Mouse (Mus musculus): ENCODE data around the gene Vamp1.
"Not testable (repeated sequence)": the region's sequence is repeated elsewhere in the genome, so short reads cannot be mapped to it uniquely, and the experiment has no call there.

Gene Vamp1

DNA sequence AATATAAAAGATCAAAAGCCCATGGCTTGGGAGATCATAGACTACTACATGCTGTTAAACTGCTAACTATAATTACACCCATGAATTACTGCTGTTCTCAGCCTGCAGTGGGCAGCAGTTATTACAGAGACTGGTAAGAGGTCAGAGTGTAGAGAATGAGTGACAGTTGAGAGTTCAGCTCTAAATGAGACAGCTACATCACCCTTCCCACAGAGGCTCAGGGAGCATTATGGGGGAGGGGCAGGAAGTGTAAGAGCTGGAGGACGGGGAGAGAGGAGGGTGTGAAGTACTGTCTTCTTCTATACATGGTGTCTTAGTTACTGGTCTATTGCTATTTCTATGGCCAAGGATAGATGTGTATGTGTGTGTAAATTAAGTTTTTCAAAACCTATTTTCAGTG is 29.2 kb downstream of the Vamp1 start:
- DNase-seq (ENCODE audit: low spot score in 2 of 2) = no peak

DNA sequence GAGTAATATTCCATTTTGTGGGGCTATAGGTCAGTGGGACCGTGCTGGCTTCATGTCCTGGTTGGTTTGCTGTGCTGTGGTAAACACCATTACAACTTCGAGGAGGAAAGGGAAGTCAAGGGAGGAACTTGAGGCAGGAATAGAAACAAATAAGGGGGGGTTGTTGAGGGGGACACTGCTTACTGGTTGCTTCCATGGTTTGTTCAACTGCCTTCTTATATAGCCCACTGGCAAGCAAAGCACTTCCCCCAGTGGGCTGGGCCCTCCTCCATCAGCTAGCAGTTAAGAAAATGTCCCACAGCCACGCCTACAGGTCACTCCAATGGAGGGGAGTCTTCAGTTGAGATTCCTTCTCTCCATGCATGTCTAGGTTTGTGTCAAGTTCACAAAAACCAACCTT is 36.9 kb downstream of the Vamp1 start:
- DNase-seq (ENCODE audit: low spot score in 2 of 2) = no peak

DNA sequence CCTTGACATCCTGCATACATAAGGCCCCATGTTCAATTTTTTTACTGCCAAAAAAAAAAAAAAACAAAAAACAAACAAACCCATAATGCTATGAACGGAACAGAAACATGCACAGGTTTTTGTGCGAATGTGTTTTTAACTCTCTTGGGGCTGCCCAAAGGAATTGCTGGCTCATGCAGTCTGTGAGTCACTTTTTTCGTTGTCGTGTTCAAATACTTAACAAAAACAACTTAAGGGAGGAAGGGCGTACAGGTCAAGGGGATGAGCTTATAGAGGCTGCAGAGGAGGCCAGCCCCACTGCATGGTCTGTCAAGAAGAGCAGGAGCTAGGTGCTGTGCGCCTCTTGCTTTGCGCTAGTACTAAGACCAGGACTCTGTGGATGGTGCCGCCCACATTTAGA is 37.4 kb downstream of the Vamp1 start:
- DNase-seq (ENCODE audit: low spot score in 2 of 2) = no peak

DNA sequence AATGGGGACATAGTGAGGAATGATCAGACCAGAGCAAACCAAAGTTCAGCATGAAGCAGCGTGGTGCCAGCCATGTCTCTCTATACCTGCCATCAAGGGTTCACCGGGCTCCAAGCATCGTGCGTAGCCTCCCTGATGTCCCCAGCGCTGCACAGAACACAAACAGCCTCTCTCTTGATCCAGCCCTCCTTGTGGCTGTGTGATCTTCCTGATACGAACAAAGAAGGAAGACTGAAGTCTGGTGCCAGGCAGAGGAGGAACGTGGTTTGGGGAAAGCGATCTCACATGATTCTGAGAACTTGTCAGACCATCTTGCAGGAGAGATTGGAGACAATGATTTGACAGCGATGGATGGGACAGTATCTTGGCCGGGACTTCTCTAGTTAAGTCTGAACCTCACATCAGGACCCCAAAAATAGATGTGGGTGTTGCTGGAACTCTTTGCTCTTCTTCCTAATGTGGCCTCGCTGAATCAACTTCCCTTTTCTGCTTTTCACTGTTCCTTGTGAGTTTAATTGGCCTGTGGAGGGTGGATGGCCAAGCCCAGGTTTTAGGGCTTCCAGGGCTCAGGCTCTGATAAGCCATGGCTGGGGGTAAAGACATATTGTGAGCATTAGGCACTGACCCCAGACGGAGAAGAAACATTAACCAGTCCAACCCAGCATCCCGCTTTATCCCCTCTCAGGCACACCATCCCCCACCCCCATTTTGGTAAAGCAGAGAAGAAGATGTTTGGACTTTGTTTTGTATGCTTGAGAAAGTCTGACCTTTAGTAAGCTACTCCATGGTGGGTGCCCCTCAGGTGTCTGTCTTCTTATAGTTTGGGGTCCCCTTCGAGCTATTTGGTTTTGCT is 38.7 kb downstream of the Vamp1 start:
- DNase-seq (ENCODE audit: low spot score in 2 of 2) = no peak

DNA sequence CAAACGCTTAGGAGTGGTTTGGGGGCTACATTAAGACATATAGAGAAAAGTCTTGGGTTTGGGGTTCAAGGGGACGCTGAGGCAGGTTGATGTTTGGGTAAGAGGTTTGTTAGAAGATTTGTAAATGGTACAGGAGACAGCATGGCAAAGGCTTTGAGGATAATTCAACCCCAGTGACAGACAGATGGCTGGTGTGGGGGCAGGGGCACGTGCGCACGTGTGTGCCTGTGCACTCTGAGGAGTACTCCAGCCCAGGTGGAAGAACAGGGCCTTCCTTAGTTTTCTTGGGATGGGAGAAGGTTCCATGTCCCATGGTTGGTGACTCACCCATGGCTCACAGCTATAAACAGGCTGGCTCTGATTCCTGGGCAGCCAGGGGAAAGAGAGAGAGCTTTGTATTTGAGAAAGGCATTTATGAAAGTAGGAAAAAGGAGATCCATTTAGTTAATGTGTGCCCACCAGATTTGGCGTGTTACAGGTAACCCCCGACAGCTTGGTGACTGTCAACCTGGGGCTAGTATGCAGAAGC is 40.2 kb downstream of the Vamp1 start:
- no peak for DNase-seq (ENCODE audit: low spot score in 2 of 2)

DNA sequence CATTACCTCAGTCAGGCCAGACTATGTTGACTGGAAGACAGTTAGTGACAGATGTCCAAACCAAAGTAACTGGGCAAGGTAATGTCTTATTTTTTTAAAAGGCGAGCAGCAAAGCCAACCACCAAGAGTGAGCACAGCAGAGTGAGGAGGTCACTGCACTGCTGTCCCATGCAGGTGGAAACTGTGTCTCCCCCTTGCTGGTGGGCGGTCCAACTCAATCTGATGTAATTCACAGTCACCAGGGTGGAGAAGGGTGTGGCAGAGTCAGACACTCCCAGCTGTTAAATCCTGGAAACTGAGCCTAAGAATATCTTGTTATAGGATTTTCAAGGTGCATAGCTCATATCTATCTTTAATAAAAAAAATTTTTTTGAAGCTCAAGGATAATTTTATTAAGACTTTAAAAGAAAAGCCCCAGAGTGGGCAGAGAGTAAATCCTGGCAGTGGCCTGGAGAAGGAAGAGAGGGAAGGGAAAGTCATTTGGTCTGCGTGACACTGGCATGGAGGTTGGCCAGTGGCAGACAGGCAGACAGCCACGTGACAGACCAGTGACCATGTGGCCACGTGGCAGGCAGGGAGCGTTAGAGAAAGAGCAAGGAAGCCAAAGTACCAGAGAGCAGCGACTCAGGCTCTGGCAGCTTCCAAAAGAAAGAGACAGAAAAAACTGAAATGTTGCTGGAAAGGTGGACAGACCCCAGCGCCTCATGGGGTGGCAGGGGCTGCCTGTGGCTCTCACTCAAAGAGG is 41.0 kb downstream of the Vamp1 start:
- DNase-seq (ENCODE audit: low spot score in 2 of 2) = no peak

DNA sequence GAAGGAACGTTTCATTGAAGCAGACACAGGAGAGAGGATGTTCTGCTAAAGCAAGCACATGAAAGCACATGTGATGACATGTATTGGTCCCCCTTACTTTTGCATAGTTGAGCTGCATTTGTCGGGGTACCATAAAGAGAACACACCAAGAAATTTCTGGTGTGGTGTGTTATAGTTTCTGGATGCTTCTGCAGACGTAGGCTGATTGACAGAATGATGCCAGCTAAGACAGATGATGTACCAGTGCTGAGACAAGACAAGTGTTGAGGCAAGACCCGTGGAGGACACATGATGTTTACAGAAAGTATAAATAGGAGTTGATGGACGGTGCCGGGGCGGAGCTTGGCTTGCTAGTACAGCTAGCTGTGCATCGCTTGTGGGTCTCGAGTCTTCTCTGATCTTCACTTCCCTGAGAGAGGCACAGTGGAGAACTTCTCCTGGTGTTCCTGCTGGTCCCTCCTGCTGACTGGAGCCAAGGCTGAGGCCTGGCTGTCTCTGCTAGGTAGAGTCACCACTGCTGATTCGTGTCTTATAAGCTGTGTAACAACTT is 44.7 kb downstream of the Vamp1 start:
- DNase-seq (ENCODE audit: low spot score in 2 of 2) = no peak

DNA sequence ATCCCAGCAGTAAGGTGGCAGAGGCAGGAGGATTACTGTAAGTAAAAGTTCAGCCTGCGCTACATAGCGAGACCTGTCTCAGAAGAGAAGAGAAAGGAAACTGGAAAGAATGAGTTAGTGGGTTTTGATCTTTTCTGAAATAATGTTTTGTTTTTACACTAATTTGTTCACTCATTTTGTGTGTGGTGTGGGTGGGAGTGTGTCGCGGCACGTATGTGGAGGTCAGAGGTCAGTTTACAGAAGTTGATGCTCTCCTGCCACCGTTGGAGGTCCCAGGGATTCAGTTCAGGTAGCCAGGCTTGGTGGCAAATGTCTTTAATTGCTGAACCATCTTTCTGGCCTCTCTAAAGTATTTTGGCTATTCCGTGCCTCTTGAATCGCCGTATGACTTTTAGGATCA is 48.9 kb downstream of the Vamp1 start:
- DNase-seq (ENCODE audit: low spot score in 2 of 2) = no peak

DNA sequence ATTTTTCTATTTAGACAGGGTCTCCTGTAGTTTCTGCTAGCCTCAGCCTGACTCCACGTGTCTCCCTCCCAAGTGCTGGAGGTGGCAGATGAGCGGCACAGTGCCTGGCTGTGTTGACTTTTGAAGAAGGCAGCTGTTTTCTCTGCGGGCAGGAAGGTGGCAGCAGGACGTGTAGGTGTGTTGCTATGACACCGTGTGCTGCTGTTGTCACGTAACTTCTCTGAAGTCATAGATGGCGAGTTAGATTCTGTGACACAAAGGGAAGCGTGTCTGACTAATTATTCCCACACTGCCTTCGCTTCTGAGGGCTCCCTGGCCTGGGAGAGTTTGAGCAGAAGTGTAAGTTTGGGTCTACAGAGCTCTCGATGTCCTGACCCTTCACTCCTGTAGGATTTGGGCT is 49.9 kb downstream of the Vamp1 start:
- peak; percentile 78 for DNase-seq (ENCODE audit: low spot score in 2 of 2)

DNA sequence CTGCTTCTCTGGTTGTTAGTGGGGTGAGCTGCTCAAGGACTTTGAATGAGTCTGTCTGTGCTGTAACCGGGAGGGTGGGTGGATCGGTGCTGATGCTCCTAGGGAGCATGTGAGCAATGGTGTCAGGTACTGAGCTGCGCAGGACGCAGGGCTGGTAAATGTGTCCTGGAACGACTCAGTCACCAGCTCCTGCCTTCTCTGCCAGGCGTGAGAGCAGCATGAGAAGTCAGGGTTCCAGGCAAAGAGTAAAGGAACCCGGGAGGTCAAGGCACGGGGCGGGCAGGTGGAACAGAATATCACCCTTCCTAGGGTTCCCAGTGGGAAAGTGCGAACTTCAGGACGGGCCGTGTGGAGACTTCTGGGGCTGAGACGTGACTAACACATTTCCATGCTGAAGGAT is 50.7 kb downstream of the Vamp1 start:
- DNase-seq (ENCODE audit: low spot score in 2 of 2) = no peak

DNA sequence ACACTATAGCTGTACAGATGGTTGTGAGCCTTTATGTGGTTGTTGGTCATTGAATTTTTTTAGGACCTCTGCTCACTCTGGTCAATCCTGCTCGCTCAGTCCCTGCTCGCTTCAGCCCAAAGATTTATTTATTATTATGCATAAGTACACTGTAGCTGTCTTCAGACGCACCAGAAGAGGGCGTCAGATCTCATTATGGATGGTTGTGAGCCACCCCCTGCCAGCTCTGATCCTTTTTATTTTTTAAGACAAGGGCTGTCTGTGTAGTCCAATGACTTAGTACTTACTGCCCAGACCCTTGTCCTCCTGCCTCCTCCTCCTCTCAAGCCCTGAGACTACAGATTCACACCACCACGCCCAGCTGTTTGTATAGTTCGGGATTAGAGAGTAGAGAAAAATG is 51.2 kb downstream of the Vamp1 start:
- DNase-seq (ENCODE audit: low spot score in 2 of 2) = not testable (repeated sequence)

DNA sequence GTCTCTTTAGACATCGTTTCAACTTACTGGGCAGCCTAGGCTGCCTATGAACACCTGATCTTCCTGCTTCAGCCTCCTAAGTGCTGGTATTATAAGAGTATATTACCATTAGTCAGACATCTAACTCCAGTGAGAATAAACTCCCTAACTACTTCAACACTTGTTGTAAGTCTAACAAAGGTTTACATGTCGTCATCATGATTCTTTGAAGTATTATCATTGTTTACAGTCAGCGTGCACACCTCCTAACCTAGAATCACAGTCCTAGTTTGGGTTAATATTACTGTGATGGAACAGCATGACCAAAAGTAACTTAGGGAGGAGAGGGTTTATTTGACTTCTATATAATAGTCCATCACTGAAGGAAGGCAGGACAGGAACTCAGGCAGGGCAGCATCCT is 52.1 kb downstream of the Vamp1 start:
- DNase-seq (ENCODE audit: low spot score in 2 of 2) = no peak

DNA sequence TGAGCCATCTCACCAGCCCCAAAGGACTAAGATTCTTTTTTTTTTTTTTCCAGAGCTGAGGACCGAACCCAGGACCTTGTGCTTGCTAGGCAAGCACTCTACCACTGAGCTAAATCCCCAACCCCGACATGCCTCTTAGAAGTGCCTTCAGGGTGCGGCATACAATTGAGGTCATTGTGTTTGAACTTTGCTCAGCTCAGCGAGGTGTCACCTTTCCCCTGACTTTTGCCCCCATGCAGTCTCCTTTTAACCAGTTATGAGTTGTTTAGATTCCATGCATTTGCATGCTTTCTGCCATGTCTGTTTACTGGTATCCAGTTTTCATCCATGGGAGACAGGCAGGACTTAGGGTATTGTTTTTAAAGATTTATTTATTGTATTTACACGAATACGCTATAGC is 53.4 kb downstream of the Vamp1 start:
- no peak for DNase-seq (ENCODE audit: low spot score in 2 of 2)

DNA sequence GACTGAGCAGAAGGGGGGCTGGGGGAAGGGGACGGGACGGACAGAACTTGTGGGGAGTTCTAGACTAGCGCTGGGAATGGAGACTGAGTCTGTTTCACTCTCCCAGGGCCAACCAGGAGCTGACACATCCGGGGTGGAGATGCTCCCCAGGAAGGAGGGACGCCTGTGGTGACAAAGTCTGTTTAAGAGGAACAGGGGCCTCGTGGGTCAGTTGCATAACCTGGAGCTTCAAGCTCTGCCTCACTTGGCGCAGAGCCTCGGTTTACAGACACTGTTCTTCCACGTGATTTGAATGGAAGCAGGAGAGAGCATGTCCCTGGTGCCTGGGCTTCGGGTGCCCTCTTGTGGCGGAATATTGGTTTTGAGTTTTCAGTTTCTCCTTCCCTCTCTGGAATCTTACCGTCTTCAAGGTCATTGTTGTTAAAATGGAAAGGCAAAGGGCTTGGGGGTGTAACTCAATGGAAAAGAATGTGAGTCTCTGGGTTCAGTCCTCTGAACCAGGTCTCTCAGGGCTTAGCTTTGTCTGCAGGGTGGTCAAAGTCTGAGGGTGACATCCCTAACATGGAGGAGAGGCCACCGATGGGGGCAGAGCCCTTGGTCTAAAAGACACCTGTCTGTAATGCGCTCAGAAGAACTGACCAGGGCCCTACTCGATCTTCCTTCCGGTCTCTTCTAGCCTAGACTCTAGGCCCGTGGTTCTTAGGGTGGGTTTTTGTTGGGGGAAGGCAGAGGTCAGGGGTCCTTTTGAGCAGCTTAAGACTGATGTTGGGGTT is 56.3 kb downstream of the Vamp1 start:
- DNase-seq (ENCODE audit: low spot score in 2 of 2) = peak; percentile 72 to 85

DNA sequence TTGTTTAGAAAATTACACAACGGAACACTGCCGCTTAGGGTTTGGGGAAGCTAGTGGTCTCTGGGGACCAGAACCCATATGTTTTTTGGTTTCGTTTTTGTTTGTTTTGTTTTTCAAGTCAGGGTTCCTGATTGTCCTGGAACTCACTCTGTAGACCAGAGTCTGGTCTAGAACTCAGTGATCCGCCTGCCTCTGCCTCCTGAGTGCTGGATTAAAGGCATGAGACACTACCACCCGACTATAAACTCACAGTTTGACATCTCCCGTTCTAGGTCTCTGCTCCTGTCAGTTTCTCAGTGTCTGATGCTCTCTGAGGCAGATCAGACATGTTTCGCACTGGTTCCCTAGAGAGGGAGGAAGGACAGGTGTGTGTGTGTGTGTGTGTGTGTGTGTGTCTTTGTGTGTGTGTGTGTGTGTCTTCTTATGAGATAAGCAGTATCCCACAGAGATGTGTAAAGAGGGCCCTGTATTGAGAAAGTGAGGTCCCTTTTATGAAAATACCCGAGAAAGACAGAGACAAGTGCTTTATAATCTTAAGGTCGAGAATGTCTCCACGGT is 57.0 kb downstream of the Vamp1 start:
- DNase-seq (ENCODE audit: low spot score in 2 of 2) = peak in 1 of 2 experiments; percentile 43

DNA sequence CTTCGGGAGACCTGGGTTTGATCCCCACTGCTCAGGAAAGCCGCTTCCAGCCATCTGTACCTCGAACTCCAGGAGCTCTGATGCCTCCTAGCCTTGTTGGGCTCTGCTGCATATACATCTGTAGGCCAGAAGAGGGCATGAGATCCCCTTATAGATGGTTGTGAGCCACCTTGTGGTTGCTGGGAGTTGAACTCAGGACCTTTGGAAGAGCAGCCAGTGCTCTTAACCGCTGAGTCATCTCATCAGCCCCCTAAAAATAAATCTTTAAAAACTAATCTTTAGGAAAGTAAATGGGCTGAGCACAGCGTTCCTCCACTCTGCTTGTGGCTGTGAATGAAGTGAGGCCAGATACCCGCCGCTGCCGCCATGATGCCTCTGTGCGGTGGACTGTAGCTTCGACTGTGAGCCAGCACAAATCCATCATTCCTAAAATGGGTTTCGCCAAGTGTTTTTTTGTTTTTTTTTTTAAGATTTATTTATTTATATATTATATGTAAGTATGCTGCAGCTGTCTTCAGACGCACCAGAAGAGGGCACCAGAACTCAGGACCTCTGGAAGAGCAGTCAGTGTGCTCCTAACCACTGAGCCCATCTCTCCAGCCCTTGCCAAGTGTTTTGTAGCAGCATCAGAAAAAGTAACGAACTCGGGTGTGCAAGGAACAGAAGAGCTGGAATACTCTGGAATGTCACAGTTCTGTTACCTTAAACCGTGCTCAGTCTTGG is 59.7 kb downstream of the Vamp1 start:
- peak in 1 of 2 experiments; percentile 21 for DNase-seq (ENCODE audit: low spot score in 2 of 2)

DNA sequence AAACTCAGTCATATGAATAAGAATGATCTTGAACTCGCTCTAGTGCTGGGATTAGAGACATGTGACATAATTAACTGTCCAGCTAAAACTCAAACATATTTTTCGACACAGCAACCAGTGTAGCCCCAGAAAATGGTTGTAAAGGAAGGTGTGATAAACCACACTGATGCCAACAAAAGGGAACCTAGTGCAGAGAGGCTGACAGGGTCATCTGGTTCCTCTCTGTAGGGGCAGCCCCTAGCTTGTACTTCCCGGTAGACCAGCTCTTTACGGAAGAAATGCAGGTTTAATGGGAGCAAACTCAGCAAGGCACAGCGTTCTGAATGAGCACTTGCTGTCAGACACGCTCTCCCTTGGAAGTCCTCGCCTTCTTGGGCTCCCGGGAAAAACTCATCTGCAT is 64.4 kb downstream of the Vamp1 start:
- peak; percentile 25 to 44 for DNase-seq (ENCODE audit: low spot score in 2 of 2)

DNA sequence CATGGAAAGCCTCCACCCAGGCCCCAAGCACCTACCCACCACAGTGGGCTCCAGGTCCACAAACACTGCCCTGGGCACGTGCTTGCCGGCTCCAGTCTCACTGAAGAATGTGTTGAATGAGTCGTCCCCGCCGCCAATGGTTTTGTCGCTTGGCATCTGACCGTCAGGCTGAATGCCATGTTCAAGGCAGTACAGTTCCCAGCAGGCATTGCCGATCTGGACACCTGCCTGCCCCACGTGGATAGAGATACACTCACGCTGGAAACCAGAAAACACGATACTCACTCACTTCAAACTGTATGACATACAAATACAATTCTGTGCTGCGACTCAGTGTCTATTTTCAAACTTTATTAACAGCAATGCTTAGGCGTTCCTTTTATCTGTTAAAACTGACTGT is 67.4 kb downstream of the Vamp1 start:
- not testable (repeated sequence) for DNase-seq (ENCODE audit: low spot score in 2 of 2)

DNA sequence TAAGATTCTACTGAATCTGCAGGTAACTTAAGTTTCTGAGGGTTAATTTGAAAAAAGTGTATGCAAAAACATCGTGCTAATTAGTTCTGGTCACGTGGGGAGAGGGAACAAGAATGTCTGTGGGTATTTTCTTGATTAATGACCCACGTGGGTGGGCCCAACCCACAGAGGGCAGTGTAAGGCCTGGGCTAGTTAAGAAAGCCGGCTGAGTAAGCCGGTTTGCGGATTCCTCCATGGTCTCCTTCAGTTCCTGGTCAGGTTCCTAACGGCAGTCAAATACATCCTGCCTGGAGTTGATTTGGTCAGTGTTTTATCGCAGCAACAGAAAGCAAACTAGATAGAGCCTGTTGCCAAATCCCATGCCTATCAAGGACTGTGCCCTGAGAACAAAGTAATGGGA is 68.9 kb downstream of the Vamp1 start:
- no peak for DNase-seq (ENCODE audit: low spot score in 2 of 2)

DNA sequence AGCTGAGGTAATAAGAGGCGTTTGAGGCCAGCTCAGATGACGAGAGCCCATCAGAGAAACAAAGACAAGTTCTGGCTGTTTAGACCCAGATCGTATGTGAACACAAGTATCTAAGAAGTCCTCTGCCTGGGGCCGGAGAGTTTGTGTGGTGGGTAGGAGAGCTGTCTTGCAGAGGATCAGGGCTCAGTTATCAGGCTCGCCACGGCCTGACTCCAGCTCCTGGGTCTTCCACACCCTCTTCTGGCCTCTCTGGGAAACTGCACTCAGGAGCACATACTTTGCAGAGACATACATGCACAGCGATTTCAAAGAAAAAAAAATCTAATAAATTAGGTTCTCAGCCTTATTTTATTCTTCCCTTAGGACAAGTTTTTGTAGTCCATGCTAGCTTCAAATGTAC is 69.4 kb downstream of the Vamp1 start:
- no peak for DNase-seq (ENCODE audit: low spot score in 2 of 2)

DNA sequence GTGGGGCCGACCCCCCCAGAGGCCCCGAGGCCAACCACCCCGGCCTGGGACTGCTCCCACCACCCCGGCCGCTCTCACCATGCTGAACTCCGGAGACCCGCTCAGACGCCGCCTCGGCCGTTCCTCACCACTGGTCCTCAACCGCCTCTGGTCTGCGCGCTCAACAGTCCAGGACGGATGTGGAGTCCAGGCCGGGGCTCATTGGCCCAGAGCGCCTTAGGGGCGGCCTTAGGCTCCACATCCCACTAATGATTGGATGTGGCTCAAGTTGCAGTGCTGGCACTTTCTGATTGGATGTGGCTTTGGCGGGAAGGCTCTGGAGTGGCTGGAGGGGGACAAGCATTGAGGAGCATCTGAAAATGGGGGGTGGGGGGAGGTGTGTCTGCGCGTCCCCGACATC is 70.5 kb downstream of the Vamp1 start, which contains the start of gene Tuba3a:
Gene Tuba3a, minus strand, starts transcription at position 153 of the 400 bp plus-strand sequence.
- DNase-seq (ENCODE audit: low spot score in 2 of 2) = no peak
